In genomic region chr5:44734131-44734723, GRCm38 (mm10) we compare ENCODE assay signal across 22 mouse cellular contexts.
DNase-seq lines count a peak whose midpoint lies in the region; TF ChIP-seq lines count a peak whose summit lies in the region.
"Had no signal": no experiment of that assay in that cellular context is flagged by ENCODE, and none has a peak within 500 bp of the region (broad histone marks: within the 10 kb centered on the region; RNA-seq: fewer than 3 reads in every experiment).

No protein-coding gene starts in this region.

- no peaks in the 10 kb centered on the region for H3K27me3 ChIP-seq in thymus, adult 2 months (ENCODE audit: control insufficient read depth, insufficient read depth, low read length)
- H3K27me3 ChIP-seq: embryonic facial prominence, embryonic 13.5 days; forebrain, embryonic 13.5 days; heart, embryonic 15.5 days; limb, embryonic 12.5 days; liver, embryonic 12.5 days had no signal

- H3K4me1 ChIP-seq in thymus, adult 2 months (replicated peaks; ENCODE audit: control insufficient read depth, insufficient read depth, low read length): no peaks in the 10 kb centered on the region
- H3K4me1 ChIP-seq: embryonic facial prominence, embryonic 13.5 days; forebrain, embryonic 13.5 days; heart, embryonic 15.5 days; limb, embryonic 12.5 days; liver, embryonic 12.5 days had no signal

- no peak for TF ChIP-seq CTCF in left cerebral cortex, adult 2 months (IDR thresholded peaks at IDR 0.05)
- no peak for TF ChIP-seq CTCF in thymus, adult 2 months (IDR thresholded peaks at IDR 0.05; ENCODE audit: borderline replicate concordance, control insufficient read depth, extremely low read depth, insufficient read depth, low read length, poor library complexity)

- H3K36me3 ChIP-seq in thymus, adult 2 months (ENCODE audit: control insufficient read depth, insufficient read depth, low read length): no peaks in the 10 kb centered on the region
- H3K36me3 ChIP-seq: embryonic facial prominence, embryonic 13.5 days; heart, embryonic 15.5 days; limb, embryonic 12.5 days; liver, embryonic 12.5 days had no signal

- 94% methylated on average over 3 of the region's 3 CpGs for WGBS in thymus, adult 2 months

- H3K4me3 ChIP-seq in left cerebral cortex, adult 2 months: no peak overlapping the region
- no peak overlapping the region for H3K4me3 ChIP-seq in thymus, adult 2 months (ENCODE audit: control insufficient read depth, insufficient read depth, low read length)
- H3K4me3 ChIP-seq: embryonic facial prominence, embryonic 13.5 days; erythroblast, embryonic 14.5 days; forebrain, embryonic 13.5 days; heart, embryonic 15.5 days; limb, embryonic 12.5 days; liver, embryonic 12.5 days had no signal

- intact Hi-C loops in heart, postnatal 10 days (cut with DNase I): no loop called here
- intact Hi-C loops in left cerebral cortex, adult 2 months (cut with DNase I): loop anchor here (10.0 kb wide), 1 partner anchor 141 kb away; no protein-coding TSS in a partner anchor

- no peak for TF ChIP-seq POLR2A in thymus, adult 2 months (IDR thresholded peaks at IDR 0.05; ENCODE audit: control insufficient read depth, extremely low read depth, insufficient read depth, low read length, poor library complexity)

- peak overlapping the region; percentile 48; the same call in 1 of the 2 replicates for H3K27ac ChIP-seq in left cerebral cortex, adult 2 months
- no peak overlapping the region for H3K27ac ChIP-seq in thymus, adult 2 months (ENCODE audit: control insufficient read depth, insufficient read depth, low read length)
- H3K27ac ChIP-seq: embryonic facial prominence, embryonic 13.5 days; forebrain, embryonic 13.5 days; heart, embryonic 15.5 days; limb, embryonic 12.5 days; liver, embryonic 12.5 days had no signal

- peak; percentile 48 for DNase-seq in heart, adult 11 months
- no peak for DNase-seq in heart, postnatal 10 days
- peak in 1 of 2 experiments; percentile 37 for DNase-seq in left cerebral cortex, adult 2 months (ENCODE audit: extremely low spot score in 1 of 2, low spot score in 2 of 2)
- no peak for DNase-seq in left cerebral cortex, adult 8-10 months (ENCODE audit: low spot score in 2 of 2)
- DNase-seq in right cerebral cortex, postnatal 25 days: peak; percentile 26
- DNase-seq in right cerebral cortex, postnatal 14 days: no peak
- no peak for DNase-seq in thymus, adult 2 months
- DNase-seq: adrenal gland, adult 8-10 months; B cell, adult 2 months; cerebellum, adult 8-10 months; cerebellum, postnatal 36 days; embryo, embryonic 11 days; heart, postnatal 4 days; kidney, postnatal 25 days; lung, adult 18-20 months; lung, postnatal 10 days had no signal

Comparison
In these comparisons a context has a peak if more than half of its experiments do, and no peak if none do; other contexts are left out.
1. DNase-seq: peak in heart, adult 11 months (single experiment) and right cerebral cortex, postnatal 25 days (single experiment); none in heart, postnatal 10 days (0 of 2), left cerebral cortex, adult 8-10 months (0 of 2), right cerebral cortex, postnatal 14 days (single experiment) and thymus, adult 2 months (single experiment).